Mouse (Mus musculus) heart, adult 2 months (tissue): ENCODE data around the gene Olfr71. TPM values are rescaled to one million over a fixed set of nuclear protein-coding genes. Genes with fewer than 3 reads are reported as not detected.
A peak's percentile ranks its signal among the peaks of the same experiment; 100 is the strongest.

Experiments used
- DNase-seq, 2 experiments: peaks; one replicate each; pipeline ENCODE4 v3.0.0; 2021
- H3K27ac ChIP-seq: fragments of 200-600 bp; 2 replicates; pipeline ENCODE4 v1.8.1; 2022
- H3K27me3 ChIP-seq: fragments of 200-500 bp; 2 replicates; pipeline ENCODE4 v1.6.1; 2012; ENCODE audit warnings: mild to moderate bottlenecking, low read length, inconsistent platforms, mixed read lengths; ENCODE audit not compliant: control insufficient read depth, insufficient read depth
- H3K36me3 ChIP-seq: fragments of 200-500 bp; 2 replicates; pipeline ENCODE4 v1.6.1; 2012; ENCODE audit warnings: low read length, inconsistent platforms; ENCODE audit not compliant: control insufficient read depth, insufficient read depth
- H3K4me1 ChIP-seq: fragments of 200-500 bp; 2 replicates; pipeline ENCODE4 v1.6.1; 2011; ENCODE audit warnings: low read length; ENCODE audit not compliant: control insufficient read depth, insufficient read depth
- H3K4me3 ChIP-seq: fragments of 200-600 bp; 2 replicates; pipeline ENCODE4 v1.8.1; 2022
- H3K79me2 ChIP-seq: fragments of 200-500 bp; replicated peaks from 2 replicates; pipeline ENCODE4 v1.6.1; 2012; ENCODE audit warnings: mild to moderate bottlenecking, inconsistent platforms, low read length, moderate library complexity, mixed read lengths; ENCODE audit not compliant: control insufficient read depth, insufficient read depth
- H3K9ac ChIP-seq: fragments of 200-500 bp; 2 replicates; pipeline ENCODE4 v1.6.1; 2012; ENCODE audit warnings: low read depth, mild to moderate bottlenecking, control low read depth, inconsistent platforms, low read length, mixed read lengths
- CTCF ChIP-seq: fragments of 200-600 bp; IDR thresholded peaks from 2 replicates; pipeline ENCODE4 v1.8.1; 2022; ENCODE audit warnings: antibody characterized with exemption, mild to moderate bottlenecking, moderate library complexity
- EP300 ChIP-seq: fragments of 200-500 bp; IDR thresholded peaks from 2 replicates; pipeline ENCODE4 v1.6.1; 2011; ENCODE audit warnings: low read depth, low read length, control low read depth; ENCODE audit not compliant: insufficient read depth
- POLR2A ChIP-seq: fragments of 200-500 bp; IDR thresholded peaks from 2 replicates; pipeline ENCODE4 v1.6.1; 2011; ENCODE audit warnings: mild to moderate bottlenecking, low read depth, low read length, control low read depth; ENCODE audit not compliant: insufficient read depth
- WGBS: fragments of 180-500 bp; shearing (Covaris S2); methylation state at CpG from one replicate; pipeline ENCODE4 v1.1.7; 2018; 5-methylcytosine and 5-hydroxymethylcytosine counted together
- intact Hi-C: fragments of 180-260 bp; cut with DNase I; formaldehyde crosslinking; loops from one replicate; pipeline ENCODE4 v1.15.1; 2025
- polyA plus RNA-seq: library from polyadenylated mRNA; depleted of rRNA; stranded (reverse); fragments of >200 nt; gene quantifications from 2 replicates; pipeline ENCODE4 v1.2.3, GENCODE M21; 2012
- total RNA-seq, 2 experiments: library from RNA; stranded (reverse); gene quantifications; 2 replicates each; pipeline ENCODE4 v1.2.3; 2021

Gene Olfr71
- total and polyA plus RNA-seq, 3 experiments = not detected

DNA sequence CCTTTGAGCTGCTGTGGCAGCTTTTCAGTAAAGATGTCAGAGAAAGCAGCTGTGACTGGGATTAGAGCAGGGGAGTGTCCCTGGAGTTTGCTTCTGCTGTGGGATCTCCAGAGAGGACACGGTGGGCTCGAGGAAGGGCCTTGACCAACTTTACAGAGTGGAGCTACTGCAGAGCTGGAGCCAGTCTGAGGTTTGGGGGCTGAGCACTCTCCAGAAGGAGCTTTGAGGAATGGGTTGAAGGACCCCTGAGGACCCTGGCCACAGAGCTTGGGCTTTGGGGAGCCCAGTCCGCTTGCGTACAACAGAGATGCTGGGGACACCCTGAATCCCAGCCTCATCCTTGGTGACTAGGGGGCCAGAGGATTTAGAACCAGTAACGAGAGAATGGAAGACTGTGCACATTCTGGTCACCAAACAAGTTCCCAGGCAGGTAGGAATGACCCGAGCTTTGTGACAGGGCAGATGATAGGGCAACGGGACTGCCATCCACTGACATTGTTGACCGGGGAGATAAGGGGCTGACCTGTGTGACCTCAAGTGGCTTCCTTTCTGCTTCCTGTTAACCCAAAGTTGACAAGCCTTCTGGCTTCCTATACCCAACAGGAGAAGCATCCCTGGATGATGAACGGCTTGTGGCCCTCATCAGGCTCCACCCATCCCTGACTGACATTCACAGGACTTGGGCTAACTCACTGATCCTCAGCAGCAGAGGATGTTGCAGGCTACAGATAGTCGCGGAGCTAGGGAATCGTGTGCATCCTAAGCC is 16.4 kb upstream of the Olfr71 start:
- peak overlapping the region; percentile 60 for H3K9ac ChIP-seq
- H3K4me3 ChIP-seq = 0 out of 2 replicates have a peak overlapping the region, but pooled peaks have one; percentile 3
- peak overlapping the region; percentile 96 for H3K27ac ChIP-seq
- H3K27me3 ChIP-seq = no peaks in the 10 kb centered on the region
- H3K4me1 ChIP-seq = peaks cover 27% of the 10 kb centered on the region
- no peak for DNase-seq
- no peaks in the 10 kb centered on the region for H3K79me2 ChIP-seq
- intact Hi-C loops = no loop called here
- 43% methylated on average over 12 of the region's 12 CpGs for WGBS
- no peaks in the 10 kb centered on the region for H3K36me3 ChIP-seq
- TF ChIP-seq CTCF (no peak), EP300 (no peak), POLR2A (no peak)

DNA sequence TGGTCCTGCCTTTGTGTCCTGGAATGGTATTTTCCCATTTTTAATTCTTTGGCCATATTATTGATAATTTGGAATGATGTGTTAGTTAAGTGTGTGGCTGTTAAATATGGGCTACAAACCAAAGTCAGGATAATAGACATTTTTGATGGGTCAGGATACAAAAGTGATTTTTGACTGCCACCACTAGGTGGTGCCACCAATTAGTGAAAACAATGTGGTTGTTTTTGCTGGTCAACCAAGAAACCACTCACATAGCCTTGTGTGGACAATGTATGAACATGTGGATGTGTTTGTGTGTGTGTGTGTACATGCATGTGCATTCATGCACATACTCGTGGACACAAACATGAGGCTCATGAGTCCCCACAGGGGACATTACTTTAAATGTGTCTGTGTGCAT is 14.7 kb upstream of the Olfr71 start:
- H3K27ac ChIP-seq = peak overlapping the region; percentile 31; the same call in 1 of the 2 replicates
- no peaks in the 10 kb centered on the region for H3K36me3 ChIP-seq
- WGBS = 8% methylated on average over 1 of the region's 1 CpGs
- no peak overlapping the region for H3K9ac ChIP-seq
- H3K4me3 ChIP-seq = no peak overlapping the region
- peak; percentile 49 to 53 for DNase-seq
- intact Hi-C loops = loop anchor here (1.0 to 2.0 kb wide), 2 partner anchors 19 to 38 kb away; no protein-coding TSS in a partner anchor
- TF ChIP-seq POLR2A = no peak
- TF ChIP-seq CTCF = peak; percentile 84
- peaks cover 24% of the 10 kb centered on the region for H3K4me1 ChIP-seq
- H3K27me3 ChIP-seq = no peaks in the 10 kb centered on the region
- no peaks in the 10 kb centered on the region for H3K79me2 ChIP-seq

DNA sequence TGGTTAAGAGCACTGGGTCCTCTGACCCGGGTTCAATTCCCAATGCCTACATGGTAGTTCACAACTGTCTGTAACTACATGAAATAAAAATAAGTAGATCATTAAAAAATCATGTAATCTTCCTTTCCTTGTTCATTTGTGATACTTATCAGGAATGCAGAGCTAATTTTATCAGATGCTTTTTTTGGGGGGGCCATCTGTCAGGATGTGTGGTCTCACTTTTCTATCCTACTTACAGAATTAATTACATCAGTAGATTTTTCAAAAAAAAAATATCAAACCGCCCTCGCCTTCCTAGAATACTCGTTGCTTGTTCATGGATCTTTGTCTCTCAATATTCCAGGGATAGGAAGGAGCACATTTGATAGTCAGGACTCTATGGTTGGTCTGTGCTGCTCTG is 12.1 kb upstream of the Olfr71 start:
- Histone ChIP-seq H3K9ac (no peak overlapping the region), H3K36me3 (no peaks in the 10 kb centered on the region), H3K27me3 (no peaks in the 10 kb centered on the region), H3K27ac (no peak overlapping the region), H3K4me3 (no peak overlapping the region), H3K4me1 (peaks cover 8% of the 10 kb centered on the region), H3K79me2 (no peaks in the 10 kb centered on the region)
- DNase-seq = no peak
- WGBS = 89% methylated on average over 4 of the region's 4 CpGs
- TF ChIP-seq CTCF (no peak), EP300 (no peak), POLR2A (no peak)
- intact Hi-C loops = loop anchor here (2.0 kb wide), 1 partner anchor 139 kb away; no protein-coding TSS in a partner anchor

DNA sequence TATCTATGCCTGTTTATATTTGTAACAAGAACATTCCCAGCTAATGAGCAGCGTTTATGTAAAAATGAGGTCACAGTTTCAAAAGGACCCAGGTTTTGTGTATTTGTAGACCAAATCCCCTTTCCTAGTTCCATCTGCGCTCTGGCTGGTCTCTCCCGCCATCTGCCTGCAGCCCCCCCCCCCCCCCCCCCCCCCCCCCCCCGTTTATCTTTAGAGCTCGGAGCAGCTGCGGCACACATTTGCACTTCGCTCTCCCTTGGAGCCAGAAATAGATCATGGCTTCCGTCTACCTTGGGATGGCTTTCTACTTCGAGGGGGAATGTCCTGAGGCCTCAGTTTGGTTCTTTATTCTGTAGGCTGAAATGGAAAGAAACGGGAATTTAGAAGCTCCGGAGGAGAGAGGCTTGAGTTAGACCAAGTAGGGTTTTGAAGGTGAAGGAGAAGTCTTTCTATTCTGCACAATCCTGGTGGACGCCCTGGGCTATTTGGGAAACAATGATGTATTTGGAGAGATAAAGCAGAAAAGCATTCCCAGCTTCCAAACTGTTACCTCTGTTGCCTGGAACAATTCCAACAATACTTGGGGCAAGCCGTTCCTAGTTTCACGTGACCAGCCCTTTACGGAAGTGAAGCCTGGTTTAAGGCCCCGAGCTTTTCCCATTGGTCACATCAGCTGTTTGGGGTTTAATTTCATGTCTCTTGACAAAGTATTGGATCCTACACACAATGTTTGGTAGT is 10.6 kb upstream of the Olfr71 start:
- H3K79me2 ChIP-seq = no peaks in the 10 kb centered on the region
- H3K4me3 ChIP-seq = no peak overlapping the region
- WGBS = 22% methylated on average over 15 of the region's 16 CpGs
- no peak for TF ChIP-seq POLR2A
- TF ChIP-seq EP300 = no peak
- no peak for TF ChIP-seq CTCF
- intact Hi-C loops = no loop called here
- H3K36me3 ChIP-seq = no peaks in the 10 kb centered on the region
- H3K27me3 ChIP-seq = no peaks in the 10 kb centered on the region
- peaks cover 2% of the 10 kb centered on the region; the same call in 1 of the 2 replicates for H3K4me1 ChIP-seq
- H3K27ac ChIP-seq = peak overlapping the region; percentile 31; the same call in 1 of the 2 replicates
- no peak for DNase-seq
- H3K9ac ChIP-seq = no peak overlapping the region

DNA sequence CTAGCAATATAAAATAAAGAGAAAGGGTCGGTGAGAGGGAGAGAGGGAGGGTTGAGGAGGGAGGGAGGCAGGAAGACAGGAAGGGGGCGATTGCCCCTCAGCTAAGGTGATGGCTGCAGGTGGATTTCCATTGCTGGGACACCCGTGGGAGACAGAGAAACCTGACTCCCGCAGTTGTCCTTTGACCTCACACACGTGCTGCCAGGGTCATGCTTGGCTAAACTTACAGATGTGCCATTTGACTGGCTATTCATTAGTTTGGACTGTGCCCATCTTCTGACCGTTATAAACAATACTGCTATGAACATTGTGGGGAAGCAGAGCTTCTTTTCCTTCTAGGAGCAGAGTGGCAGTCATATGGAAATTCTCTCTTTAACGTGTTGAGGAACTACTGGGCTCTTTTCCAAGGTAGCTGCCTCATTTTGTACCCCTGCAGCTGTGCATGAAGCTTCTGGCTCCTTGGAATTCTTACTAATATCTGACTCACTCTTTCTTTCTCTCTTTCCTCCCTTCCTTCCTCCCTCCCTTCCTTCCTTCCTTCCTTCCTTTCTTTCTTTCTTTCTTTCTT is 3.7 kb upstream of the Olfr71 start:
- intact Hi-C loops = loop anchor here (5.0 kb wide), 1 partner anchor 281 kb away; no protein-coding TSS in a partner anchor
- Histone ChIP-seq H3K79me2 (no peaks in the 10 kb centered on the region), H3K4me3 (no peak overlapping the region), H3K4me1 (no peaks in the 10 kb centered on the region; the same call in 1 of the 2 replicates), H3K27me3 (no peaks in the 10 kb centered on the region), H3K9ac (no peak overlapping the region), H3K27ac (no peak overlapping the region), H3K36me3 (no peaks in the 10 kb centered on the region)
- 46% methylated on average over 7 of the region's 7 CpGs for WGBS
- TF ChIP-seq CTCF = no peak
- no peak for TF ChIP-seq EP300
- no peak for TF ChIP-seq POLR2A
- no peak for DNase-seq

DNA sequence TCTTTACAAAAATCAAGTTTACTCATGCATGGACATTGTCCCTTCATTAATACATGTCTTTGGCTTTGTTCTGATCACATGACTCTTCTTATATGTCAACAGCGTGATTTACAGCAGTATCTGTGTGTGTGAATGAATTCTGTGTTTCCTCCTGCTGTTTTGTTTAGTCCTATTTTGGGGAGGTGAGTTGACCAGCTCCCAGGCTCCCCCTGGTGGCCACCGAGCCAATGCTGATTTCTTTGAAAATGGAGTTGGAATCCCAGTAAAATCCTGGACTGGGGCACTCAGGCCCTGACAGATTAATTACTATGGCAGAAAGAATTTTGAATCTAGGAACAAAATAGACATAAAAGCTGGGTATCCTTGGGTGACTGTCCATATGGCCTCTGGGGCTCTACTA is 1.8 kb upstream of the Olfr71 start:
- 3% methylated on average over 2 of the region's 2 CpGs for WGBS
- H3K27me3 ChIP-seq = no peaks in the 10 kb centered on the region
- no peak overlapping the region for H3K27ac ChIP-seq
- H3K9ac ChIP-seq = no peak overlapping the region
- TF ChIP-seq CTCF (peak; percentile 96), EP300 (no peak)
- H3K4me3 ChIP-seq = no peak overlapping the region
- peak; percentile 75 to 89 for DNase-seq
- intact Hi-C loops = loop anchor here (1.0 to 5.0 kb wide), 3 partner anchors 40 to 280 kb away; no protein-coding TSS in a partner anchor
- H3K4me1 ChIP-seq = no peaks in the 10 kb centered on the region; the same call in 1 of the 2 replicates
- no peaks in the 10 kb centered on the region for H3K36me3 ChIP-seq
- no peaks in the 10 kb centered on the region for H3K79me2 ChIP-seq
